Mouse (Mus musculus): ENCODE measurements at regions not wholly inside any gene's neighbourhood (a gene's known extent, or its start where the extent isn't known, plus 50 kb on each side); places are given as distances from the start of the nearest gene placed in this dataset.
A peak's percentile ranks its signal among the peaks of the same experiment; 100 is the strongest.

DNA sequence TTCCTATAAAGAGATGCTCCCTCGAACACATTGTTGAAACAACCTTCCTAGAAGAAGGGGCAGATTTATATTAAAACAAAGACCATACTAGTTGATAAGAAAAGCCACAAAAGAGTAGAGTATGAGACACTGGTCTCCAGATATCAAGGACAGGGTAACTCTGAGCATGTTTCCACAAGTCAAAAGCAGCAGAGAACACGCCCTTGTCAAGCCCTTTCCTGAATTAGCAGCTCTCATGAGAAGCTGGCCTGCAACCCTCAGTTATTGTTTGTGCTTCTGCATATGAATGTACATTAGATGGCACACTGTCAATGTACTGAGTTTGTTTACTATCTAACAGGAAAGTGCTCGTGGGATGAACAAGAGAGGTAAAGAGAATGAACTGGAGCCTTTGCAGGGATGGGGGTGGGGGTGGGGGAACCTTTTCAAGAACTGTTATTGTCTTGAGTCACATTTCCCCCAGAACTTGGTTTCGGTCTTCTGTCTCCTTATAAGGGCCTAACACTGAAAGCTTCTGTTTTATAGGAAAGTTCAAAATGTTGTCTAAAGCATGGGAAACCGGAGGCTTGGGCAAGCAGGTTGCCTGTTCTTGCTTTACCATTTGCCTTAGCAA lies 228.6 kb upstream of the Zpld1 start:
- Histone ChIP-seq H3K27me3 (replicated peaks) (no peaks in the 10 kb centered on the region), H3K9me3 (no peaks in the 10 kb centered on the region), H3K4me2 (replicated peaks) (no peak overlapping the region), H3K36me3 (no peaks in the 10 kb centered on the region), H3K4me3 (replicated peaks) (no peak overlapping the region), H3K9ac (no peak overlapping the region), H3K4me1 (replicated peaks) (no peaks in the 10 kb centered on the region), H3K27ac (no peak overlapping the region)
- no peak for ATAC-seq
- WGBS, result 71% methylated on average over 5 of the region's 5 CpGs

DNA sequence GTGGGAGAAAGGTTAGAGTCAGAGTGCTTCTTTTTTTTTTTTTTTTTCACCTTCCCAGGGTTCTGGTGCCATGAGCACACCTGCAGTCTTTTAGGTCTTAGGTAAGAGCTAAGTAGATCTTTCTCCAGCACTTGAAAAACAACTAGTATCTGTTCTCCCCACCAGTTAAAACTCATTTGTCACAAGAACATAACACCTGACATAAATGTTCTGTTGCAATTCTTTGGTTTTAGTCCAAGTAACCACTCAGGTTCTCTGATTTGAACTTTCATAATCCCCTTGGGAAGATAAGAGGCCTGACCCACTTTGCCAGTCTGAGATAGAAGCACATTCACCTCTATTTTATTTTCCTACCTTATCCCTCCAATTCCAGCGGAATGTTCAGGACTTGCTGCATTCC lies 225.5 kb upstream of the Zpld1 start:
- WGBS, result 67% methylated on average over 1 of the region's 1 CpGs
- no peak overlapping the region for H3K27ac ChIP-seq
- ATAC-seq, result peak; percentile 43

DNA sequence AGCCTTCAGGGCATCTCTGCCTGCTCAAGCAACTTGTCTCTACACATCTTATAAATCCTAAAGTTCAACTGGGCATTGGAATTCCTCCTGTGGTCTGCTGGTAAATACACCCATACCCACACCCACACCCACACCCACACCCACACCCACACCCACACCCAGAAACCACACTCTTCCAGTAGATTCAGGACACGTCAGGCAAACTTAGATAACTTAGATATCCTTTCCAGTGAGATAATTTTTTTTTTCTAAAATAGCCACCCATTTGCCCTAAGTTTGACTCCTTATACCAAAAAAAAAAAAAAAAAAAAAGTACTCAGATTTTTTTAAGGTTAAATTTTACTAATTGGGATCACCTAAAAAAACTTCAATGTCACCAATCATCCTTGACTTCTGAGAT lies 224.5 kb upstream of the Zpld1 start:
- Histone ChIP-seq H3K9ac (no peak overlapping the region), H3K27me3 (replicated peaks) (no peaks in the 10 kb centered on the region), H3K36me3 (no peaks in the 10 kb centered on the region), H3K4me3 (replicated peaks) (no peak overlapping the region), H3K4me2 (replicated peaks) (no peak overlapping the region), H3K4me1 (replicated peaks) (no peaks in the 10 kb centered on the region), H3K9me3 (no peaks in the 10 kb centered on the region), H3K27ac (no peak overlapping the region)
- 51% methylated on average over 1 of the region's 1 CpGs for WGBS
- 0 out of 2 replicates have a peak, but pooled peaks have one; percentile 24 for ATAC-seq

More for the DNA sequence above, 225.5 kb upstream of the Zpld1 start:
- no peaks in the 10 kb centered on the region for H3K27me3 ChIP-seq (replicated peaks)
- H3K36me3 ChIP-seq, result no peaks in the 10 kb centered on the region
- H3K4me1 ChIP-seq (replicated peaks), result no peaks in the 10 kb centered on the region
- no peak overlapping the region for H3K4me2 ChIP-seq (replicated peaks)
- H3K9me3 ChIP-seq, result no peaks in the 10 kb centered on the region
- no peak overlapping the region for H3K4me3 ChIP-seq (replicated peaks)
- H3K9ac ChIP-seq, result no peak overlapping the region

DNA sequence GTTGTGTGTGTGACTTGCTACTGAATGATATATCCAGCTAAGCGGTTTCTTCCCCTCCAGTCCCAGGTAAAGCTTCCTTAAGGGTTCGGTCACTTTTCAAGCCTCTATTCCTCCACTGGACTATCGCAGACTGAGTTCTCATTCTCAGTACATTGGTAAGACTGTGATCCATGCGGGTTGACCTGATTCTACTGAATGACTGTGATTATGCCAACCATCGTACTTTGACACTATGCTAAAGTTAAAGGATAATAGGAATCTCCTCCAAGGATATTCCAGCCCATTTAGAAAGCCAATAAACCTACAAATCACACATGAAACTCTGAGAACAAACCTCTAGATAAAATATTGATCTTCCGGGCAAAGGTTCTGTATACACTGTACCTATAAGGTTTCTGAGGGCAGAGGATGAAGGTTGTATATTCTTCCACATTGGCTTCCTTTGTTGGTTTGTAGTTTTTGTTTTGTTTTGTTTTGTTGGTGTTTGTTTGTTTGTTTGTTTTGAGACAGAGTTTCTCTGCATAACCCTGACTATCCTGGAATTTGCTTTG lies 223.7 kb upstream of the Zpld1 start:
- ATAC-seq, result peak; percentile 56
- H3K4me1 ChIP-seq (replicated peaks), result no peaks in the 10 kb centered on the region

DNA sequence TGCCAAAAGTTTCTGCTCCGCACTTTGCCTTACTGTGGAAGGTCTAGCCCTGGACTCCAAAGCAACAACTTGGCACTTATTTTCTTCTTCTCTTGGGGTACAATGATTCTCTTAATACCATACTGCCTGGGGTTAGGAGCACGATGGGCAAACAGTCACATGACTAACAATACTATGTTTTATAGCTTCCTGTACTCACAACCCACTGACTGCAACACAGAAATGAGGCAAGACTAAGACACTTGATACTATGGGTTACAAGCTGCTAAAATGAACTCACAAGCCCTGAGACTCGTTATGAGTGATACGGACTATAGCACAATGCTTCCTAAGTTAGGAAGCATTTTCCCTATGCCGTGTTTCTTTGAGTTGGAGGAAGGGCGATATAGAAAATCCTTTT lies 222.3 kb upstream of the Zpld1 start:
- H3K27me3 ChIP-seq (replicated peaks), result no peaks in the 10 kb centered on the region
- H3K9ac ChIP-seq, result no peak overlapping the region
- 0 out of 2 replicates have a peak, but pooled peaks have one; percentile 6 for ATAC-seq
- no peaks in the 10 kb centered on the region for H3K4me1 ChIP-seq (replicated peaks)
- no peak overlapping the region for H3K4me2 ChIP-seq (replicated peaks)
- H3K27ac ChIP-seq, result no peak overlapping the region
- no peaks in the 10 kb centered on the region for H3K9me3 ChIP-seq
- no peak overlapping the region for H3K4me3 ChIP-seq (replicated peaks)
- no peaks in the 10 kb centered on the region for H3K36me3 ChIP-seq
- 85% methylated on average over 6 of the region's 6 CpGs for WGBS

More for the DNA sequence above, 223.7 kb upstream of the Zpld1 start:
- H3K36me3 ChIP-seq, result no peaks in the 10 kb centered on the region
- no peak overlapping the region for H3K4me2 ChIP-seq (replicated peaks)
- no peaks in the 10 kb centered on the region for H3K27me3 ChIP-seq (replicated peaks)
- no peak overlapping the region for H3K4me3 ChIP-seq (replicated peaks)
- H3K9ac ChIP-seq, result no peak overlapping the region
- H3K27ac ChIP-seq, result no peak overlapping the region
- 80% methylated on average over 6 of the region's 6 CpGs for WGBS
- H3K9me3 ChIP-seq, result no peaks in the 10 kb centered on the region

DNA sequence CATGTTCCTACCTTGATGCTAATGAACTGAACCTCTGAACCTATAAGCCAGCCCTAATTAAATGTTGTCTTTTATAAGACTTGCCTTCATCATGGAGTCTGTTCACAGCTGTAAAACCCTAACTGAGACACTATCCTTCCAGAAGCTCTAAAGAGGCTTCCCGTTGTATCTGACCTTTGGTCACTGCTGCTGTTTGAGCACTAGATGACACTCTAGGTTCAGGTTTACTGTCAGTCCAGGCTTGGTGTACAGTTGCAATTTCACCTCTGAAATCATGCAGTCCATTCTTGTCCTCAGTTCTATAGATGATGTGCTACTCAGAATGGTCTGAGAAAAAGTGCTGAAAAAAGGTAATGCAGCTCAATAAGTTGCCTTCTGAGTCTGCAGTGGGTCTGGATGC lies 221.9 kb upstream of the Zpld1 start:
- Histone ChIP-seq H3K4me3 (replicated peaks) (no peak overlapping the region), H3K9me3 (no peaks in the 10 kb centered on the region), H3K27me3 (replicated peaks) (no peaks in the 10 kb centered on the region), H3K4me2 (replicated peaks) (no peak overlapping the region), H3K9ac (no peak overlapping the region), H3K27ac (no peak overlapping the region), H3K4me1 (replicated peaks) (no peaks in the 10 kb centered on the region), H3K36me3 (no peaks in the 10 kb centered on the region)
- WGBS, result 63% methylated on average over 1 of the region's 1 CpGs
- peak; percentile 60 for ATAC-seq

DNA sequence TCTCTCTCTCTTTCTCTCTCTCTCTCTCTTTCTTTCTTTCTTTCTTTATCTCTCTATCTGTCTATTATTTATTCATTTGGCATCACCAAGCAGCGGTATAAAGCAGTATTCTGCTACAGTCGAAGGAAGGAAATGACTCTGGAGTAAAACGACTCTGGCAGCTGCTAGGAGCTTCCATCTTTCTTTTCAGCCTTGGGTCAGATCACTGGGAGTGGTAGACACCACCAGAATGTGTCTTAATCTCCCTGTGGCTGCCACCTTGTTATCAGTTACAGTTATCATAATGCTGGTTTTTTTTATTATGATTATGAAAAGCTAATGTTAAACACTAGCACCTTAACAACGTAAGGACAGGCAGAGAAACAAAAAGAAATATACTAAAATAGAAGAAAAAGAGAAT lies 219.2 kb upstream of the Zpld1 start:
- Histone ChIP-seq H3K4me2 (replicated peaks) (no peak overlapping the region), H3K27ac (no peak overlapping the region), H3K27me3 (replicated peaks) (no peaks in the 10 kb centered on the region), H3K4me1 (replicated peaks) (no peaks in the 10 kb centered on the region), H3K9ac (no peak overlapping the region), H3K36me3 (no peaks in the 10 kb centered on the region), H3K4me3 (replicated peaks) (no peak overlapping the region), H3K9me3 (no peaks in the 10 kb centered on the region)
- ATAC-seq, result no peak
- 80% methylated on average over 4 of the region's 4 CpGs for whole genome bisulfite sequencing

DNA sequence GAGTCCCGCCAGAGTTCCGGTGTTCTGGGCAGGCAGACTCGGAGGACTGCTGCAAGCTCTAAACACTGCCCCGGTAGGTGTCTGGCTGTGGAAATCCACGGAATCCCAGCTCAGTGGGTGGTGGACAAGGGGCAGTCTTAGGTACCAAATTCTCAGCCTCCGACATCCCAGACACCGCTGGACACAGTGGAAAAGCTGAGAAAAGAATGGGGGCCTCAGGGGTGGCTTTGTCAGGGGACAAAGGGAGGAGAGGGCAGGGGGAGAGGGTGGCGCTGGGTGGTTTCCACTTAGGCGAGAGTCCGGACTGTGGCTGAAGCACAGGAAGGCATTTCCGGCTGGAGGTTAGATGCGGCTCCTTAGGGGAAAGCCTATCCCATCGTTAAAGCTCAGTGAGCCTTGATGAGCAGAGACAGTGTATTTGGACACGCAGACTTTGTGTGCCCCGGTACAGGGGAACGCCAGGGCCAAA lies 217.5 kb upstream of the Zpld1 start:
- H3K4me1 ChIP-seq (replicated peaks), result no peaks in the 10 kb centered on the region
- no peaks in the 10 kb centered on the region for H3K9me3 ChIP-seq
- no peak for ATAC-seq
- no peaks in the 10 kb centered on the region for H3K27me3 ChIP-seq (replicated peaks)
- no peak overlapping the region for H3K4me3 ChIP-seq (replicated peaks)
- WGBS, result 80% methylated on average over 16 of the region's 16 CpGs
- H3K27ac ChIP-seq, result no peak overlapping the region
- H3K9ac ChIP-seq, result no peak overlapping the region
- H3K4me2 ChIP-seq (replicated peaks), result no peak overlapping the region
- no peaks in the 10 kb centered on the region for H3K36me3 ChIP-seq

DNA sequence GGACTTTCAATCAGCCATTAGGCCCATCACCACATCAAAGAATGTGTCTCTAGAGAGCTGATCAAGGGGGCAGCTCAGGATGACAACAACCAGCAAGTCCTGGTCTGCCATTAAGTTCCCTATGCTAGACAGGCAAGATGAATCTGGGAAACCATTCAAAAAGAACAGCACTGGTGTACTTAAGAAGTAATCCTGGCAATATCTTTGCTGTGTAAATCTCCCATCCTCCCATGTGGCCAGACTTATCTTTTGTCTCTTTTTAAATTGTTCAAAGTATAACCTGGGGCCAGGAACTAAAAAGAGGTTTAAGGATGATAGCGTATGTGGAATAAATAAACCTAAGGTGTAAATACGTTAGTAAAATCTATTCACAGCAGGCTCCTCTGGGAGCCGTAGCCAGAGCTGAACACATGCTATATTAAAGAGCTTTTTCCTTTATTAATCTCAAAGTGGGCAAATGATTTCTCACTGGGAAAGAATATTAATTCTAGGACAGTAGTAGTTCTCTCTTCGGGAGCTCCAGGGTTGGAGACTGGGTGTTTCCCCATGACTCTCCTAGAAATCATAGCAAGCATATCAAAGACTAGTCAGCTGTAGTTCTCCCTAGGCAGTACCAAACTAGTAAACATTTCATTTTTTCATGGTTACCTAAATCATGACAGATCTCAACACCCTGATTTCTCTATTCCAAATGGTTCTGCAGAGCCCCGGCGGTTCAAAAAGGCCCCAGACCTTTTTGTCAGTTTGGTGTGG lies 216.8 kb upstream of the Zpld1 start:
- Histone ChIP-seq H3K4me1 (replicated peaks) (no peaks in the 10 kb centered on the region), H3K9me3 (no peaks in the 10 kb centered on the region), H3K9ac (no peak overlapping the region), H3K27ac (no peak overlapping the region), H3K4me3 (replicated peaks) (no peak overlapping the region), H3K36me3 (no peaks in the 10 kb centered on the region), H3K27me3 (replicated peaks) (no peaks in the 10 kb centered on the region), H3K4me2 (replicated peaks) (no peak overlapping the region)
- no peak for ATAC-seq
- 85% methylated on average over 6 of the region's 6 CpGs for WGBS

DNA sequence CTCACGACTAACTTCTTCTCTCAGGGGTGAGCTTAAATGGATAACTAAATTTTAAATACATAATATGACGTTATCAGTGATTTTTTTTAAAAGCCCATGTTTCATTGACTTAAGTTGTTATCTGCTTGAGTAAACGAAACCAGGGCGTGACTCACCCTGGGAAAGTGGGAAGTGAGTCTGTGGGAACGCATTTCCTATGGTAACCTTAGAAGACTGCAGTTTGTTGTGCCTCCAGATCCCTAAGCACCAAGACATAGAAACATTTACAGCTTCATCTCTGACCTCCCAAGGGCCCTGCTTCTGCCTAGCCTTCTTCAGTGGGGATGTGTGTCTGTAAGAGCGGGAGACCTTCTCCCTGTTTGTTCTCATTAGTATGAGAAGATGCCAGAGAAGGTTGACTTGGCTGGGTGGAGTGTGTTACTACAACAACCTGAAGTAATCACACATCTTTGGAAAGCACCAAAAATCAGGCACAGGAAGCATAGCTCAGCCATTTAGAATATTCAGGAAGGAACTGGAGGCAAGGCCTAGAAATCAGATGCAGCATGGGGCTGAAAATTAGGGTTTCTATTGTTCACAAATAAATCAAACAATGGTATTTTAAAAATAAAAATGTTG lies 207.1 kb upstream of the Zpld1 start:
- H3K27ac ChIP-seq, result no peak overlapping the region
- no peaks in the 10 kb centered on the region for H3K4me1 ChIP-seq (replicated peaks)
- no peak overlapping the region for H3K4me3 ChIP-seq (replicated peaks)
- H3K36me3 ChIP-seq, result no peaks in the 10 kb centered on the region
- peak; percentile 94 for ATAC-seq
- H3K9ac ChIP-seq, result no peak overlapping the region
- 32% methylated on average over 6 of the region's 6 CpGs for WGBS
- H3K4me2 ChIP-seq (replicated peaks), result no peak overlapping the region
- no peaks in the 10 kb centered on the region for H3K27me3 ChIP-seq (replicated peaks)
- no peaks in the 10 kb centered on the region for H3K9me3 ChIP-seq

DNA sequence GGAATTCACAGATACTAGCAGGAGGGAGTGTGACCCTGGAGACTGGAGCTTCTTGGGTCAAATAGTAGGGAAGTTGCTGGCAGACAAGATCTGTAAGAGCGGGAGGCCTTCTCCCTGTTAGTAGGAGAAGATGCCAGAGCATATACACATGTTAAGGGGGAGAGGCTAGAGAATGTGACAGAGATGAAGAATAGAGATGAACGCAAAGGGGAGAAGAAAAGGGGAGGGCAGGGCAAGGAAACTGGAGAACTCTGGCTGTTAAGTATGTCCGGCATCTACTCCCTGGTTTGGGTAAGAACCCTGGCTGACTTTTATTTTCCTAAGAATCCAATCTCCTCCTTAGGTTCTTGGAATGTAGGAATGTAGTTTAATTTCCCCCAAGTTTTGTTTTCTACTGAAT lies 206.5 kb upstream of the Zpld1 start:
- H3K9ac ChIP-seq, result no peak overlapping the region
- no peaks in the 10 kb centered on the region for H3K36me3 ChIP-seq
- H3K27ac ChIP-seq, result no peak overlapping the region
- H3K4me2 ChIP-seq (replicated peaks), result no peak overlapping the region
- WGBS, result 57% methylated on average over 3 of the region's 3 CpGs
- no peaks in the 10 kb centered on the region for H3K4me1 ChIP-seq (replicated peaks)
- H3K4me3 ChIP-seq (replicated peaks), result no peak overlapping the region
- no peaks in the 10 kb centered on the region for H3K27me3 ChIP-seq (replicated peaks)
- peak; percentile 60 for ATAC-seq
- H3K9me3 ChIP-seq, result no peaks in the 10 kb centered on the region

DNA sequence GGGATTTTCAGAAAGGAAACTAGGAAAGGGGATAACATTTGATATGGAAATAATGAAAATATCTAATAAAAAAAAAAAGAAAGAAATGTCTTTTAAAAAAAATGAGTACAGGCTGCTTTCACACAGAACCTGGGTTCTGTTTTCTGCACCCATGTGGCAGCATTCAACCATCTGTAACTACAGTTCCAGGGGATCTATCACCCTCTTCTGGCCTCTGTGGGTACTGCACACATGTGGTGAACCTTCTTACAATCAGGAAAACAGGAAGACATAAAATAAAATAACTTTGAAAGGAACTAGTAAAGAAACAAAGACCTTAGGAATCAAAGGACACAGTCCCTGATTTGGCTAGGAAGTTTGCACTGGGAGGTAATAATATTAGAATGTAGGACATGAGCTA lies 205.5 kb upstream of the Zpld1 start:
- ATAC-seq, result no peak
- no peaks in the 10 kb centered on the region for H3K9me3 ChIP-seq

More for the DNA sequence above, 205.5 kb upstream of the Zpld1 start:
- Histone ChIP-seq H3K27me3 (replicated peaks) (no peaks in the 10 kb centered on the region), H3K4me3 (replicated peaks) (no peak overlapping the region), H3K9ac (no peak overlapping the region), H3K4me1 (replicated peaks) (no peaks in the 10 kb centered on the region), H3K36me3 (no peaks in the 10 kb centered on the region), H3K4me2 (replicated peaks) (no peak overlapping the region), H3K27ac (no peak overlapping the region)

Measured in intestine, embryonic 15.5 days (tissue).